Mouse (Mus musculus) layer of hippocampus, adult 9-11 months (tissue): ENCODE measurements around the gene Mrpl2.
A peak's percentile ranks its signal among the peaks of the same experiment; 100 is the strongest.

Experiments
- DNase-seq: peaks from one replicate; pipeline ENCODE4 v3.0.0; 2022

Mrpl2 gene

DNA sequence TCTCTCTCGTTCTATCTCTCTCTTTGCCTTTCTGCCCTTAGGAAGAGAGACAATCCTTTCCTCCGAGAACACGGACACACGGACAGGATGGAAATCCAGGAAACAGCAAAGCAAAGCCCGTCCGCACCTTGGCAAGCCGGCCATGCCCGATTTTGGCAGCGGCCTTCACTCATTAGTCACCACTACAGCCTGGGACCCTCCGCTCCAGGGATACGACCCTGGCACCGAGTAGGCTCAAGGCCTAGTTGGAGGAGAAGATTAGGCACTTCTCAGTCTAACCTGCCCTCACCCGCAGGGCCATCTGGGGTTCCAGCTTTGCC, 17.6 kb upstream of the Mrpl2 start:
- DNase-seq: no peak

DNA sequence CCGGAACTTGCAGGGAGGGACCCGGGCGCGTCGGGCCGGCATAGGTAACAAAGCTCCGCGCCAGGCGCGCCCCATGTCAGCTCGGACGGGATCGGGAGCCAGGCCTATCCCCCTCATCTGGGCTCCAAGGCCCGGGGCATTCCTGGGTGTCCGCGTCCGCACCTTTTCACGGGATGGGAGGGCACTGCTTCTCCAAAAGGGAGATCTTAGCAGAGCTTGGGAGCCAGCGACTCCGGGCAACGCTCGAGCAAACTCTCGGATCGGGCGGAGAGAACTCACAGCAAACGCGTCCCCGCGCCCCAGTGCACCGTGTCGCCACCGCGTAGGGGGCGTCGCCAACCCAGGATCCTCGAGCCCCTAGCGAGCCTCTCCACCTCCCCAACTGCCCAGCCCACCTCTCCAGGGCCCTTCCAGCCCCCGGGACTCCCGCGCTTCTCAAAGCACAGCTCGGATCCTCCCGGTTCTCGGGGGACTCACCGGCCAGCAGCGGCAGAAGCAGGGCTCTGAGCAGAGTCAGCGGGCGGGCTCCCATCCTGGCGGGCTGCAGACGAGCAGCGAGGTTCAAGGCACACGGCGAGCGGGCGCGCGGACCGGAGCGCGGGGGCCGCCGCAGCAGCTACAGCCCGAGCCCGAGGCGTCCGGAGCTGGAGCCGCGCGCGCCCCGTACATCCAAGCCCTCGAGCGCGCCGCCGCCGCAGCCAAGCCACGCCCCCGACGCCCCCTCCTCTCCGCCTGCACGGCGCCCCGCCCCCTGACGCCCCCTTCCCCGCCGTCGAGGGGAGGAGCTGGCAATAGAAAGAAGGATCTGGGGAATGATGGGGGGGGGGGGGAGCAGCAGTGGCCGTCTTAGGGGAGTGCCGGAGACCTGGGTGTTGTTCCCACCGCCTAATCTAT, 17.0 kb upstream of the Mrpl2 start, which contains the start of gene Ptk7:
Gene Ptk7 (minus strand): TSS at position 714 of the 894 bp plus-strand sequence.
- no peak for DNase-seq

DNA sequence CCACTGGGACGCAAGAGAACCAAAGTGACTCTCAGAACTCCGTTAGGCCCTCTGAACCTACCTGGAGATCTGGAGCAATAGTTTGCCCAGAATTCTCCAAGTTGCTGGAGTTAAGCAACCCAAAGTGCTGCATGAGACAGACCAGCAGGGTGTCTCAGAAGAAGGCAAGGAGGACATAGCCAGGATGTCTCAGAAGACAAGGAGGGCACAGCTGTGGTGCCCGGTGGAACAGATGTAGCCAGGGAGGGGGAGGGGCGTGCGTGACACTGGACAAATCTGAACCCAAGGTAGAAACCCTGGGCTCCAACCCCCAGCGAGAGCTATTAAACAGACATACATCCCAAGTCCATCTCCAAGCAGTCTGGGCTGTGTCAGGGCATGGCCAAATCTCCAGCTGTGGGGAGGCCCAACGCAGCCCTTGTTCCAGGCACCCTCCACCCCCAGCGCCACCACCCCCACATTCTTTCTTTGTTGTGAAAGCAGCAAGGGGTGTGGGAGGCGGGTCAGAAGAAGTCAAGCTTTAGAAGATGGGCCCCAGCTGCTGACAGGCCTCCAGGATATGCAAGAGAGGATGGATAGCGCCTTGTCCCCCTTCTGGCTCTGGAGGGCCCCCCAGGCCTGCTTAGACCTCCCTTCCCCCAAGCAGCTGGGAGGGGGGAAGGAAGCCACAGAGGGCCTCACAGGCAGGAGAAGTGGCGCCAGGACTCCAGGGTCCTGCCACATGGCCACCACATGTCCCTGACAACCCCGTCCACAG, 16.2 kb upstream of the Mrpl2 start:
- DNase-seq: no peak

DNA sequence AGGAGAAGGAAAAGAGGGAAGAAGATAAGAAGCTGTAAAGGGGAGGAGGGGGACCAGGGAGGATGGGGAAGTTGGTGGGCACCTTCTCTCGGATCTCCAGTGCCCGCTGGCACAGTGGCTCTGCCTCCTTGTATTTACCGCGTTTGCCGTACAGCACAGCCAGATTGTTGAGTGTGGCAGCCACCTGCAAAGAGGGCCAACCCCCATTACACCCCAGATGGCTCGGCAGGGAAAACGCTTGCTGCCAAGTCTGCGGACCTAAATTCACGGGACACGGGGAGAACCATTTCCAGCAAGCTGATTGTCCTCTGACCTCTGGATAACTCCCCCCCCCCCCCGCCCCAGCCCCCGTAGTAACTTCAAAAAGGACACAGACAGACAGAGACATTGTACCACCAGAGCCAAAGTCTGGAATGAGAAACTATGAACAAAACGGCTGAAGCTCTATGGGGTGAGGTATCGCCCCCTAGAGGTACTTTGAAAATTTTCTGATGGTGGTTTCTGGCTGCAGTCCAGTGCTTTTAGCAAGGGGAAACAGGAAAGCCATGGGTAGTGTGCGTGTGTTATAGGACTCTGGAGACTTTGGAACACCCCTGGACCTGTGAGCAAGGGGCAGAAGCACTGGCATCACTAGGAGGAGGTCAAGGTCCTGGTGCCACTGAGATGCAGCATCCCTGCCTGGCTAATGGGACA, 9.1 kb upstream of the Mrpl2 start:
- peak; percentile 71 for DNase-seq

DNA sequence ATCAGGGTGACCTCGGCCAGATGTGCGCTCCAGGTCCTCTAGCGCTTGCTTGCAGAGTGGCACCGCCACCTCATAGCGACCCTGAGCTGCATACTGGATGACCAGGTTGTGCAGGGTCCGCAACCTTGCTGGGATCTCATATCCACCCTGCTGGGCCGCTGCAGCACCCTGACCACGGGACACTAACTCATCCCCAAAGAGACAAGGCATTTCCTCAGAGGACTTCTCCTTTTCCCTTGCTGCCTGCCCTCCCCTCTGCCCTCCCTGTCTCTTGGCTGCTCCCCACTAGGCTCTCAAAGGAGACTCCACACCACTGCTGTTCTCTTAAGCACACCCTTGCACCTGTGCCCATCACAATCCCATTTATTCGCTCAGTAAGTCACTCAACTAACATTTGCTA, 6.1 kb upstream of the Mrpl2 start:
- DNase-seq: no peak

DNA sequence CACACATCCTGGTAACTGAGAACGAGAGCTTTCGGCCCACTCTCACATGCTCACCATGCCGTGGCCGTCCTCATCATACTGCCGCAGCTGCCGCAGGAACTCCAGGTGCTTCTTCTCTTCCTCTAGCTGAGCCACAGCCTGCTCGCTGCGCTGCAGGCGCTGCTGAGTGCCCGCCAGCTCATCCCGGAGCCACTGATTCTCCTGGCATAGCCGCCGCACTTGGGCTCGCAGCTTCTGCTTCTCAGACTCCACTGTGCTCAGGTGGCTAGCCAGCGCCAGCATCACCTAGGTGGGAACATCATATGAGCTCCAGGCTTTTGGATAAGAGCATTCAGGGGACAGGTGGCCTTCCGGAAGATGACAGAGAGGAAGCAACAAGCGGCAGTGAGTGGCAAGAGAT, 4.0 kb upstream of the Mrpl2 start:
- no peak for DNase-seq

DNA sequence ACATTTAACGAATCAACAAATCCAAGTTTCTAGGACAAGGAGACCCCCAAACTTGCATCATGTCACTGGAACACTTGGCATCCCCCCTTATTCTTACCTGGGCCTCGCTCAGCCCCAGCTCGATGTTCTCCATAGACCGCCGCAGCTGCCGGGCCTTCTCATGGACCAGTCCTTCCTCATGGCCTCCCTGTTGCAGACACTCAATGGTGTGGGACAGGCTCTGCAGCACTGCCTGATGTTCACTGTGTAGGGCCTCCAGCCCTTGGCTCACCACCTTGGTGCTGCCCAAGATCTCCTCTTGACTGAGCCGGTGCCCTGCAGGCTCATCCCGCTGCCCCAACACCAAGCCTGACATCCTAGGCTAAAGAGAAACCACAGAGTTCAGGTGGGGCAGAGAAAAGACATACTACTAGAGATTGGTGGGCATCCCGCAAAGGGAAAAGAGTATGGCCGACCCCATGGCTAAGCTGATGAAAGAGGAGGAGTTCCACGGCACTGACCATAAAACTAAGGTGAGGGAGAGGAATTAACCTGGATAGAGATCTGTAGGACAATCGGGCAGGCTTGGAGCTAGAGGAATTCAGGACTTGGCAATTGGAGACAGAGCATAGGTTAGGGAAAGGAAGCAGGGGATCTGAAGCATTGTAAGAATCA, 1.8 kb upstream of the Mrpl2 start:
- no peak for DNase-seq

DNA sequence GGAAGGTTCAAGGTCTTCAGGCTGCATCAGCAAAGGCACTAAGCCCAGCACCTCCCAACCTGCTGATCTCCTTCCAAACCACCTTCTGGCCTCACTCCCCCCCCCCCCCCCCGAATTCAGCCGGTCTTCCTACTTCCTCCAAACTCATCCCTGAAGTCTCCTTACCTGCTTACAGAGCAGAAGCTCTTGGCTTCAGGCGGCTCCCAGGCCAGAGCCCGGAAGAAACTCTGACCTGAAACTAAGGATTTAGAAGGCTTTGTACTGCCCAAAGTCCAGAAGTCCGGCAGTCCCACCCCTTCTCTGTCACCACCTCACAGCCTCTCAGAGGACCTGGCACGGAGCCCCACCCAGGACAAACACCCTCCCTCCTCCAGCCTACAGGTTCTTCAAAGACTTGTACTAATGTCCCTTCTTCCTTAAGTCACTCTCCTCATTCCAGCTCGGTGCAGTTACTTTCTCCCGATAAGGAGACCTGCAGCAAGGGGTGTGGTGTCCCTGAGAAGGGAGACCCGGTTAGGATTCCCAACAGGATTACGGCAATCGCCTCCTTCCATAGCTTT, 1.0 kb upstream of the Mrpl2 start:
- no peak for DNase-seq

DNA sequence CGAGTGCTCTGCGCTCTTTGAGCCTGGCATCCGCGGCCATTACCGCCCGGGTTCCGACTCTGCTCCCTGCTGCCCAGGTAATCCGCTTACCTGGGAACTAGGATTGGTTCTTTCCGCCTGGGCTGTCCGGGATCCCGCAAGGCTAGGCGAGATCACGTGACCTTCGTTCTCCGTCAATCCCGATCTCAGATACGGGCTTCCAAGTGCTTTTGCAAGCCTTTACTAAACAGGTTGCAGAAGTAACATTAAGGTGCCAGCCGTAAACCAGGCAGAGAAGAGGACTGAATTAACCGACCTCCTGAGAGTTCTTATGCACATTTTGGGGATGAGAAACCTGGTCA, 263 bp downstream of the Mrpl2 start:
- DNase-seq: no peak

DNA sequence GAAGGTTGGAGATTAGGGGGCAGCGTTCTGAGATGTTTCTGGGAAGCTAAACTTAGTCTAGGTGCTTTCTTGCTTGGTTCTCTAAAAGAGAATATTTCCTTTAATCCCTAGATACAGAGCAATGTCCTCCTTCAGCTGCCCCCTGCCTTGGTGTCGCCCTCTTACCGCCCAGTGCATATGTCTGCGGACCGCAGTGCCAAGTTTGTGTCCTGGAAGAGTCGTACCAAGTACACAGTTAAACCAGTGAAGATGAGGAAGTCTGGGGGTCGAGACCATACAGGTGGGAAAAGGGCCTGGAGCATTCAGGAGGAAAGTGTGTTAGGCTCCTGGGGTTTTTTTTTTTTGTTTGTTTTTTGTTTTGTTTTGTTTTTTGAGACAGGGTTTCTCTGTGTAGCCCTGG, 1.2 kb downstream of the Mrpl2 start:
- no peak for DNase-seq

DNA sequence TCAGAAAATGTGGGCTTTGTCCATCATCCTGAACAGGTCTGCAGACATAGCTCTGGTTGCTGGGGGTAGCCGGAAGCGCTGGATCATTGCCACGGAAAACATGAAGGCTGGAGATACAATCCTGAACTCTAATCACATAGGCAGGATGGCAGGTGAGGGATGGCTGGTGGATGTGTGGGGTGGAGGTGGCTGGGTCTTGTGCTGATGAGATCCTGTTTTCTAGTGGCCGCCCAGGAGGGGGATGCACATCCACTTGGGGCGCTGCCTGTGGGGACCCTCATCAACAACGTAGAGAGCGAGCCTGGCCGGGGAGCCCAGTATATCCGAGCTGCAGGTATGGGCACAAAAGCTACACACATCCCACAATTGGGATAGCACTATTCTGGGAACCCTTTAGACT, 2.4 kb downstream of the Mrpl2 start:
- DNase-seq: no peak

DNA sequence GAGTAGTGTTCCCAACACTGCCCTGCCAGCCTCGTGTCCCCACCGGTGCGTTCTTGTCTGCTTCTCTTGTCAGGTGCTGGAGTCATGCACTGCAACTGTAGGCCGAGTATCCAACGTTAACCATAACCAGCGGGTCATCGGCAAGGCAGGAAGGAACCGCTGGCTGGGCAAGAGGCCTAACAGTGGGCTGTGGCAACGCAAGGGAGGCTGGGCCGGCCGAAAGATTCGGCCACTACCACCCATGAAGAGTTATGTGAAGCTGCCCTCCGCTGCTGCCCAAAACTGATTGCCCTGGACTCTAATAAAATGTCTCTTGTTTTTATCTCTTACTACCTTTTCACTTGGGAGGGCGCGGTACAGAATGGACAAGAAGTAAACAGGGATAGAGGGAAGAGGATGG, 3.8 kb downstream of the Mrpl2 start:
- DNase-seq: no peak

DNA sequence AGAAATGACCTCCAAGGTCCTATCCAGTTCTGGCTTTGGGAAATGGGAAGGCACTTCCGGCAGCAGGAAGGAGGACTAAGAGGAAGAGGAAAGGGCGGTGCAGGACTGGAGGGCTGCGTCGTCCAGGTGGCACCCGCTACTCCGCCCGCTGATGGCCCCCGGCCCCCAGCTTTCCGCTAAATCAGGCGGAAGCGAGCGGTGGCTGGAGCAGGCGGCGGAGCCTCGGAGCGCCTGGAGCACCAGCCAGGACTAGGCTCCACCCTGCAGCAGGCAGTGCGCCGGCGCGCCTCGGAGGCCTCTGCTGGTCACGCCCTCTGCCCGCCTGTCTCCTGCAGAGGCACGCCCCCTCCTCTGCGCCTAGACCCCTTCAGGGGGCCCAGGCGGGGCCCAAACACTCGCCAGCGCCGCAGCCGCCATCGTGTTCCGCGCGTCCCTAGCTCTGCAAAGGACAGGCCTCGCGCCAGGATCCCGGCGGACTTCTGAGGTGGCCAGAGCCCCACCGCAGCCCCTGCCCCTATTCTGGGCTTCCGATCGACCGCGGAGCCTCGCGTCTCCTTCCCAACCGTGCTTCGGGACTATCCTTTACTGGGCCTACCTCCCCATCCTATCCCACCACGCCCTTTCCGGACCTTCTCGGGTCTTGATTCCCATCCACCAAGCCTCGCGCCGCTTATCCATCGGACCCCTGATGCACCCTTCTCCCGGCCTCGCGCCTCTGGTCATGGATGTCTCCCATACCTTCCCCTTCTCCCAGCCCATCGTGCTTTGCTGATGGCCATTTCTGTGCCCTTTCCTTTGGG, 4.4 kb downstream of the Mrpl2 start, which contains the start of gene Cul7:
Gene Cul7 (plus strand): TSS at position 106 of the 800 bp plus-strand sequence.
- DNase-seq: peak; percentile 94

DNA sequence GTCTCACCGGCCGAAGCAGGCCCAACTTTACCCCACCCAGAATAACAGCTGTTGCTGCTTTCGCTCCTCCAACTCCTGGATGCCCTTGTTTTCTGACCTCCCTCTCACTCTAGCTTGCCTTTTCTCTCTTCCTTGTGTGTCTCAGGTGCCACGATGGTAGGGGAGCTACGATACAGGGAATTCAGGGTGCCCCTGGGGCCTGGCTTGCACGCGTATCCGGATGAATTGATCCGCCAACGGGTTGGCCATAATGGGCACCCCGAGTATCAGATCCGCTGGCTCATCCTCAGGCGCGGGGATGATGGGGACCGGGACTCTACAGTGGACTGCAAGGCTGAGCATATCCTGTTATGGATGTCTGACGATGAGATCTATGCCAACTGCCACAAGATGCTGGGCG, 5.3 kb downstream of the Mrpl2 start:
- DNase-seq: no peak

DNA sequence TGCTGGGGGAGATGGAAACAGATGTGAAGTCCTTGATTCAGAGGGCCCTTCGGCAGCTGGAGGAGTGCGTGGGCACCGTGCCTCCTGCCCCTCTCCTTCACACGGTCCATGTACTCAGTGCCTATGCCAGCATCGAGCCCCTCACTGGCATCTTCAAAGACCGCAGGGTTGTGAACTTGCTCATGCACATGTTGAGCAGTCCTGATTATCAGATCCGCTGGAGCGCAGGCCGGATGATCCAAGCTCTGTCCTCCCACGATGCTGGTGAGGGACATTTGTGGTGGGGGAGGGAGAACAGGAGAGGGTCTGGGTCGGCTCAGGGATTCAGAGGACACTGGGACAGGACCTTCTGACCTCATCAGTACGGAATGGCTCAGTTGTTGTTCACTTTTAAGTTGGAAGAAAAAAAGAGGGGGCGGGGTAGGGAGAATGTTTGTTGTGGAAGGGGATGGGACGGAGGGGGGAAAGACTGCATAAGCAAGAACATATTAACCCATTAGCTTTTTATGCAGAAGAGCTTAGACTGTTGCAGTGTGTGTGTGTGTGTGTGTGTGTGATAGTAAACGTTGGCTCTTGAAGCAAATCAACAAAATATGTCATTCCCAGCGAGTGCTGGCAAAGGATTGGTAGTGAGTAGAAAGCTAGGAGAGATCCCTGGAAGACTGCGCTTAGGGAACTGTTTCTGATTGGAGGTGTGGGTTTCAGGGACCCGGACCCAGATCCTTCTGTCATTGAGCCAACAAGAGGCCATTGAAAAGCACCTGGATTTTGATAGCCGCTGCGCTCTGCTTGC, 5.9 kb downstream of the Mrpl2 start:
- no peak for DNase-seq

DNA sequence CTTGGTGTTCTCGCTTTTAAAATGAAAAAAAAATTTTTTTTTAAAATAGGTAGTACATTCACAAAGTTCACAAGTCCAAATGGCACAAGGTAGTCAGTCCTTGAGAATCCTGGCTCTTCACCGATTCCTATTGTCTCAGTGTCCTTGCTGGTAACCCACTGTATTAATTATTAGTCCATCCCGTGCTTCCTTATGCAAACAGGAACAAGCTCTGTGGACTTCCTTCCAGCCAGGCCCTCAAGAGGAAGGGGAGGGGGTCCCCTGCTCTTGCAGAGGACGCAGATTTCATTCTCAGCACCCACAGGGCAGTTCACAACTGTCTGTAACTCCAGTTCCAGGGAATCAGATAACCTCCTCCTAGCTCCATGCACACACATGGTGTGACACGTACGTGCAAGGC, 10.0 kb downstream of the Mrpl2 start:
- no peak for DNase-seq

DNA sequence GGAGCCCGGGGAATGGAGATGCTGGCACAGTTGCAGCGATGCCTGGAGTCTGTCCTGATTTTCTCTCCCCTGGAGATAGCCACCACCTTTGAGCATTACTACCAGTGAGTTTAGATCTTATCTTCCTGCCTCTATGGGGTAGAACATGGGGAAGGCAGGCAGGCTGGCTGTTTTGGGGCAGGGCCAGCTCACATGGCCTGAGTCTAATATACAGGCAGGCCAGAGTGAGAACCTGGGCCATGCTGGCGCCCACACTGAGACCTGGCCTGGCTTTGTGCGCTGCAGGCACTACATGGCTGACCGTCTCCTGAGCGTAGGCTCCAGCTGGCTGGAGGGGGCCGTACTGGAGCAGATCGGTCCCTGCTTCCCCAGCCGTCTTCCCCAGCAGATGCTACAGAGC, 15.3 kb downstream of the Mrpl2 start:
- DNase-seq: no peak

DNA sequence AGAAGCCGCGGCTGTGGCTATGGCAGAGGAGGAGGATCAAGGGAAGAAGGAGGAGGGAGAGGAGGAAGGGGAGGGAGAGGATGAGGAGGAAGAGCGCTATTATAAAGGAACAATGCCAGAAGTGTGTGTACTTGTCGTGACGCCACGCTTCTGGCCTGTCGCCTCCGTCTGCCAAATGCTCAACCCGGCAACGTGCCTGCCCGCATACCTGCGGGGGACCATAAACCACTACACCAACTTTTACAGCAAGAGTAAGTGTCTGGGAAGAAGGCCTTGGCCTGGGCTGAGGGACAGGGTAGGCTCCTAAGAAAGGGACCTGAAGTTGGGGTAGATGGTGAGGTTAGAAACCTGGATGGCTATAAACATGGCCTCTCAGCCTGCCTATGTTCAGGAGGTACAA, 16.0 kb downstream of the Mrpl2 start:
- no peak for DNase-seq

DNA sequence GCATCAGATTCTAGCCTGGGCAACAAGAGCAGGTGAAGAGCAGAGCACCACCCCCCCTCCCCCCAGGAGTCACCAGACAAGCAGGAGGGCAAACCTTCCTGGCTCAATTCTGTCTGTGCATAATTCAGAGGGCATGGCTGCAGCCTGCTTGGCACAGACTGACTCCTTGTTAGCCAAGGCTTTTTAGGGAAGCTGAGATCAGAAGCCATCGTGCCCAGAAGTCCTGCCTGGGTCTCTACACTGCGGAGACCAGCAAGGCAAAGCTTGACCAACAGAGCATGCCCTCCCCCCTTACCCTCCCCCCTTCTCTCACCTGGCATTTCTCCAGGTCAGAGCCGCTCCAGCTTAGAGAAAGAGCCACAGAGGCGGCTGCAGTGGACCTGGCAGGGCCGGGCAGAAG, 16.7 kb downstream of the Mrpl2 start:
- DNase-seq: no peak

DNA sequence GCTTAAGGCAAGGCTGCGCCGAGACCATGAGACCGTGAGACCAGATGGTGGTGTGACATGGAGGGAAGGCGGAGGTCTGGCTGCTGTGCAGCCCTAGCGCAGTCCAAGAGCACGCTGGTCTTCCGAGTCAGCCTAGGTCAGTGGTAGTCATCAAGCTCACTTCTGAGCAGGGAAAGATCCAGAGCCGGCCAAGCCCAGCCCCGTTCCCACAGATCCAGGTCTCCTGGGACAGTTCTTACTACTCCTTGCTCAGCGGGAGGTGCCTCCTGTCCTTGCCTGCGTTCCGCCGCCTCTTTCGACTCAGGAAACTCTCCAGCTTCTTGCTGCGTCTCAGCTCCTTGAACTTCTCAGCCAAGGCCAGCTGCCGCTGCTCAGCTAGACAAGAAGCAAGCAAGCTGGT, 21.7 kb downstream of the Mrpl2 start:
- no peak for DNase-seq

DNA sequence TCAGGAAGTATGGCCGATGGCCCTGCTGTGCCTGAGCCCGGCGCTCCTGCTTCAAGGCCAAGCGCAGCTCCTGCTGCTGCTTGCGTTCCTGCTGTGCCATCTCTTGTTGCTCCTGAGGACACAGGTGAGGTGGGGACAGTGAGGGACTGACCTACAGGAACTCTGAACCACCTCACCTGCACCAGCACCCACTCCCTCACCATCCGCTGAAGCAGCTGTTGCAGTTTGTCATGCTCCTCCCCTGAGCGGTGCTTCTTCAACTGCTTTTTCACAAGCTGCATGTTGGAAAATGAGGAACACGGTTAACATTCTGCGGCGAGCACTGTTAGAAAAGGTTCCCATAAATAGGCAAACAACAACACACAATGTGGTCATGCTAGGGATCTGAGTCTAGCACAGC, 23.9 kb downstream of the Mrpl2 start:
- DNase-seq: no peak
